Mouse (Mus musculus) myocyte (in vitro differentiated cells): ENCODE measurements around the gene Ipmk.

Experiments
- CEBPB ChIP-seq: IDR thresholded peaks from 2 replicates; pipeline ENCODE4 v1.6.1; 2011; ENCODE audit warnings: mild to moderate bottlenecking, moderate library complexity; ENCODE audit not compliant: poor library complexity, insufficient read depth, severe bottlenecking
- E2F4 ChIP-seq: IDR thresholded peaks from one replicate; pipeline ENCODE4 v1.6.1; 2011; ENCODE audit warnings: mild to moderate bottlenecking, control low read depth, moderate library complexity; ENCODE audit not compliant: insufficient read depth
- MAX ChIP-seq: IDR thresholded peaks from one replicate; pipeline ENCODE4 v1.6.1; 2011; ENCODE audit warnings: low read depth, mild to moderate bottlenecking, control low read depth
- MYOD1 ChIP-seq, 3 experiments: IDR thresholded peaks; one replicate each; pipeline ENCODE4 v1.6.1; 2011; ENCODE audit warnings: control low read depth in 2 of 3, low read depth in 2 of 3, mild to moderate bottlenecking in 2 of 3, moderate library complexity in 1 of 3; ENCODE audit not compliant: insufficient read length in 2 of 3, control insufficient read depth in 1 of 3
- MYOG ChIP-seq, 3 experiments: IDR thresholded peaks; one replicate each; pipeline ENCODE4 v1.6.1; 2011; ENCODE audit warnings: control low read depth in 2 of 3, low read depth in 2 of 3, mild to moderate bottlenecking in 2 of 3; ENCODE audit not compliant: insufficient read length in 2 of 3, control insufficient read depth in 1 of 3, insufficient read depth in 1 of 3
- POLR2A ChIP-seq: IDR thresholded peaks from one replicate; pipeline ENCODE4 v1.6.1; 2011; ENCODE audit warnings: low read depth, mild to moderate bottlenecking, control low read depth, moderate library complexity; ENCODE audit not compliant: insufficient read length
- POLR2AphosphoS2 ChIP-seq: IDR thresholded peaks from one replicate; pipeline ENCODE4 v1.6.1; 2011; ENCODE audit warnings: low read depth, control low read depth; ENCODE audit not compliant: insufficient read length
- REST ChIP-seq: IDR thresholded peaks from one replicate; pipeline ENCODE4 v1.6.1; 2011; ENCODE audit warnings: mild to moderate bottlenecking, control low read depth, moderate library complexity; ENCODE audit not compliant: insufficient read depth, insufficient read length
- SRF ChIP-seq: IDR thresholded peaks from one replicate; pipeline ENCODE4 v1.6.1; 2011; ENCODE audit warnings: low read depth; ENCODE audit not compliant: control insufficient read depth, insufficient read length
- TCF12 ChIP-seq: IDR thresholded peaks from one replicate; pipeline ENCODE4 v1.6.1; 2011; ENCODE audit warnings: mild to moderate bottlenecking, control low read depth; ENCODE audit not compliant: poor library complexity, insufficient read depth, severe bottlenecking
- TCF3 ChIP-seq: IDR thresholded peaks from one replicate; pipeline ENCODE4 v1.6.1; 2011; ENCODE audit warnings: low read depth, control low read depth; ENCODE audit not compliant: insufficient read length
- USF1 ChIP-seq: IDR thresholded peaks from one replicate; pipeline ENCODE4 v1.6.1; 2011; ENCODE audit warnings: low read depth, mild to moderate bottlenecking, control low read depth, moderate library complexity

GRCm38 (mm10) chr10:71421531-71421930, 74.0 kb downstream of the Ipmk start:
- no peak for TF ChIP-seq E2F4
- TF ChIP-seq SRF: no peak
- TF ChIP-seq POLR2A: no peak
- no peak for TF ChIP-seq USF1
- no peak for TF ChIP-seq CEBPB
- no peak for TF ChIP-seq POLR2AphosphoS2
- no peak for TF ChIP-seq MYOG (IDR thresholded peaks at IDR 0.05; ENCODE audit: control insufficient read depth in 1 of 3, insufficient read depth in 1 of 3, insufficient read length in 2 of 3, low read depth in 2 of 3)
- TF ChIP-seq MYOD1 (IDR thresholded peaks at IDR 0.05; ENCODE audit: control insufficient read depth in 1 of 3, insufficient read length in 2 of 3, low read depth in 2 of 3): no peak
- no peak for TF ChIP-seq TCF12
- TF ChIP-seq TCF3: no peak
- no peak for TF ChIP-seq MAX
- no peak for TF ChIP-seq REST
